Mouse (Mus musculus) cortical plate, adult 2 months (tissue): ENCODE measurements around the gene Cept1.

Experiments used
- CTCF ChIP-seq: fragments of 200-500 bp; IDR thresholded peaks from 2 replicates; pipeline ENCODE4 v1.5.1; 2011; ENCODE audit warnings: mild to moderate bottlenecking, control low read depth, low read length; ENCODE audit not compliant: insufficient read depth; ENCODE audit errors: extremely low read depth
- POLR2A ChIP-seq: fragments of 200-500 bp; IDR thresholded peaks from 2 replicates; pipeline ENCODE4 v1.6.1; 2011; ENCODE audit warnings: mild to moderate bottlenecking, low read length, control low read depth; ENCODE audit not compliant: insufficient read depth; ENCODE audit errors: extremely low read depth

GRCm38 (mm10) chr3:106493202-106493601 lies 54.4 kb downstream of the Cept1 start:
- TF ChIP-seq CTCF, result no peak
- no peak for TF ChIP-seq POLR2A
